Mouse (Mus musculus) adrenal gland (tissue): ENCODE measurements around the gene H2bfm.
"Not testable (repeated sequence)": the region's sequence is repeated elsewhere in the genome, so short reads cannot be mapped to it uniquely, and the experiment has no call there.

Source experiments
- intact Hi-C: fragments of 180-260 bp; cut with DNase I; formaldehyde crosslinking; loops from one replicate; pipeline ENCODE4 v1.15.1; 2025
- long read RNA-seq, 2 experiments: library from polyadenylated mRNA; unstranded; transcript quantifications; one replicate each; pipeline ENCODE4 v2.0.0; 2020; ENCODE audit warnings: borderline replicate concordance in 1 of 2; ENCODE audit not compliant: insufficient replicate concordance in 1 of 2

The H2bfm gene
- long read RNA-seq, experiment 1: 0 reads
- long read RNA-seq, experiment 2: 0 reads

- intact Hi-C loops: no loop called here
These were observed at the start of gene H2bfm for GRCm38 (mm10) chrX:136927031-136927430. Gene H2bfm, plus strand, starts transcription at chrX:136927325.

- intact Hi-C loops: loop anchor here (5.0 kb wide), 1 partner anchor 122 kb away; no protein-coding TSS in a partner anchor
These were observed 31.4 kb upstream of the H2bfm start for GRCm38 (mm10) chrX:136895757-136896156.

- intact Hi-C loops: no loop called here
These were observed 22.8 kb upstream of the H2bfm start for GRCm38 (mm10) chrX:136904369-136904768.

- intact Hi-C loops: no loop called here
These were observed 1.3 kb upstream of the H2bfm start for GRCm38 (mm10) chrX:136925863-136926262.

- intact Hi-C loops: no loop called here
These were observed 10.9 kb downstream of the H2bfm start for GRCm38 (mm10) chrX:136937985-136938384.

- intact Hi-C loops: not testable (repeated sequence)
These were observed 30.6 kb downstream of the H2bfm start for GRCm38 (mm10) chrX:136957583-136958279.

- intact Hi-C loops: not testable (repeated sequence)
These were observed 31.2 kb downstream of the H2bfm start for GRCm38 (mm10) chrX:136958300-136958699.

GRCm38 (mm10) chrX:136959688-136960087, 32.6 kb downstream of the H2bfm start:
- intact Hi-C loops: loop anchor here (5.0 kb wide), 1 partner anchor 53 kb away; no protein-coding TSS in a partner anchor

GRCm38 (mm10) chrX:136975397-136975796, 48.3 kb downstream of the H2bfm start, which contains the start of gene Tmsb15b2:
Gene Tmsb15b2, minus strand, starts transcription at chrX:136975497.
- intact Hi-C loops: not testable (repeated sequence)

- intact Hi-C loops: no loop called here
These were observed 49.4 kb downstream of the H2bfm start, which contains the start of the genes Tmsb15l and Tmsb15b1 for GRCm38 (mm10) chrX:136976424-136977084. Gene Tmsb15l, minus strand, starts transcription at chrX:136976869. Gene Tmsb15b1, minus strand, starts transcription at chrX:136976874.
